Mouse (Mus musculus) midbrain, embryonic 16.5 days (tissue): ENCODE measurements around the gene Samd7. TPM values are rescaled to one million over a fixed set of nuclear protein-coding genes. Genes with fewer than 3 reads are reported as not detected.

ENCODE experiments used
- ATAC-seq: fragments of 200-750 bp; cut with Nextera tagmentation; 2 replicates; pipeline ENCODE4 v1.8.0; 2017; ENCODE audit warnings: moderate TSS enrichment
- H3K27ac ChIP-seq: fragments of 300-500 bp; sonication (generic); 2 replicates; pipeline ENCODE4 v1.5.1; 2014; ENCODE audit warnings: mild to moderate bottlenecking, low read length, mixed read lengths
- H3K27me3 ChIP-seq: fragments of 300-500 bp; sonication (generic); 2 replicates; pipeline ENCODE4 v1.6.1; 2014; ENCODE audit warnings: low read depth, low read length, mixed read lengths; ENCODE audit not compliant: control insufficient read depth, insufficient read depth
- H3K36me3 ChIP-seq: fragments of 300-500 bp; sonication (generic); 2 replicates; pipeline ENCODE4 v1.6.1; 2014; ENCODE audit warnings: mild to moderate bottlenecking, low read length, moderate library complexity, mixed read lengths; ENCODE audit not compliant: control insufficient read depth, insufficient read depth
- H3K4me1 ChIP-seq: fragments of 300-500 bp; sonication (generic); 2 replicates; pipeline ENCODE4 v1.6.1; 2014; ENCODE audit warnings: mild to moderate bottlenecking, low read length, mixed read lengths; ENCODE audit not compliant: control insufficient read depth, insufficient read depth
- H3K4me2 ChIP-seq: fragments of 300-500 bp; sonication (generic); 2 replicates; pipeline ENCODE4 v1.6.1; 2014; ENCODE audit warnings: mild to moderate bottlenecking, low read length, mixed read lengths
- H3K4me3 ChIP-seq: fragments of 300-500 bp; sonication (generic); 2 replicates; pipeline ENCODE4 v1.5.1; 2014; ENCODE audit warnings: low read depth, mild to moderate bottlenecking, low read length, moderate library complexity, mixed read lengths
- H3K9ac ChIP-seq: fragments of 300-500 bp; sonication (generic); 2 replicates; pipeline ENCODE4 v1.6.1; 2014; ENCODE audit warnings: low read depth, low read length, mixed read lengths
- H3K9me3 ChIP-seq: fragments of 300-500 bp; sonication (generic); replicated peaks from 2 replicates; pipeline ENCODE4 v1.6.1; 2014; ENCODE audit warnings: mild to moderate bottlenecking, low read length, mixed read lengths; ENCODE audit not compliant: control insufficient read depth, poor library complexity, severe bottlenecking
- WGBS: fragments of 180-500 bp; shearing (Covaris S2); extraction: QIAGEN DNeasy Blood & Tissue Kit; methylation state at CpG from one replicate; pipeline ENCODE4 v1.1.7; 2014; 5-methylcytosine and 5-hydroxymethylcytosine counted together
- polyA plus RNA-seq: library from polyadenylated mRNA; unstranded; fragments of >200 nt; fragmentation: Nextera tagmentation; extraction: Ambion mirVana; gene quantifications from 2 replicates; pipeline ENCODE4 v1.2.1, GENCODE M21; 2015

Gene Samd7
- polyA plus RNA-seq, 1 experiment from 2014 or later, result 0.05 TPM

DNA sequence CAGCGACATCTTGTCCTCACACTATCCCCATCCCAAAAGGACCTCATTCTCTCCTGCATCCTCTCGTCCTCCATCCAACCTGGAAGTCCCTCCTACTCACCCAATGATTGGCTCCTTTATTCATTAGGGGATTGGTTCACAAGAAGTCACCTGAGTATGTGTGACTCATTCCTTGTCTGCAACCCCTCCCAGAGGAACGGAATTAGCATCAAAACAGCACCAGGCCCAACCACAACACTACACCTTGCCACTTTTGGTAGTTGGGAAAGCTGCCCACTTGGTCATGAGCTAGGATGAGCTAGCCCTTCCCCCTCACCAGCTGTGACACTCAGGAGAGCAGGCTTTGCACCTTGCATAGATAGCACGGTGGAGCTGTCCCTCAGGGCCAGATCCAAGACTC is 24.1 kb upstream of the Samd7 start:
- no peak overlapping the region for H3K4me2 ChIP-seq
- H3K27ac ChIP-seq, result no peak overlapping the region
- no peak overlapping the region for H3K4me3 ChIP-seq
- H3K36me3 ChIP-seq, result no peaks in the 10 kb centered on the region
- H3K27me3 ChIP-seq, result no peaks in the 10 kb centered on the region
- H3K4me1 ChIP-seq, result no peaks in the 10 kb centered on the region
- H3K9ac ChIP-seq, result no peak overlapping the region
- WGBS, result 84% methylated on average over 4 of the region's 4 CpGs
- no peaks in the 10 kb centered on the region for H3K9me3 ChIP-seq
- ATAC-seq, result no peak

DNA sequence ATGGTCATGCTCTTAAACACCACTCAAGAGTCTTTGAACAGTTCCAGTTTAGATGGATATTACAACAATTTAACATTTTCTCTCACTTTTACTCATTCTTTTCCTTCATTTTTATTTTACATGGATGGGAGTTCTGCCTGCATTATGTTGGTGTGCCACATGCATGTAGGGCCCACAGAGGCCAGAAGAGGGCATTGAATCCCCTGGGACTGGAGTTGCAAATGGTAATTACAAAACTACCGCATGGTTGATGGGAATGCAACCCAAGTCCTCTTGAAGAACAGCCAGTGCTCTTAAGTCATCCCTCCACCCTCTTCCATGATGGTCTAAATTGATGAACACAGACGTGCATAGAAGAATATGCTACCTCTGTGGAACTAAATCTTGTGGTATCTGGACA is 23.6 kb upstream of the Samd7 start:
- ATAC-seq, result no peak
- H3K4me3 ChIP-seq, result no peak overlapping the region
- H3K27me3 ChIP-seq, result no peaks in the 10 kb centered on the region
- 85% methylated on average over 2 of the region's 2 CpGs for WGBS
- no peak overlapping the region for H3K9ac ChIP-seq
- no peak overlapping the region for H3K4me2 ChIP-seq
- no peaks in the 10 kb centered on the region for H3K9me3 ChIP-seq
- no peak overlapping the region for H3K27ac ChIP-seq
- H3K4me1 ChIP-seq, result no peaks in the 10 kb centered on the region
- H3K36me3 ChIP-seq, result no peaks in the 10 kb centered on the region

DNA sequence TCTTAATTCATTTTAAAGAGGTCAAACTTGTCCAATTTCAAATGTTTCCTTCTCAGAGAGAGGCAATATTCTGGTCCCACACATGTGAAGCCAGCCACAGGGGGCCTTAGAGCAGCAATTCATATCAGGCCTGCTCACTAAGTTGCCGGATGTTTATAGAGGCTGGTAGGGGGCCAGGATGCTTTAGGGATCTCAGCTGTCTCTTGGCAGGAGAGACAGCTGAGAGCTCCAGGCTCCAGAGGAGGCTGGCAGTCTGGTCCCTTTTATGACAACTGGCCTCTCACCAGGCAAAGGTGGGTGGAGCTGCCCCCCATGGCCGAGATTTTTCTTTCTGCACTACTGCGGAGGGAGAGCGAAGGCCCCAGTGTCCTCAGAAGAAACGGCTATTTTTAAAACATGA is 22.9 kb upstream of the Samd7 start:
- 59% methylated on average over 5 of the region's 5 CpGs for WGBS
- Histone ChIP-seq H3K4me3 (no peak overlapping the region), H3K27me3 (no peaks in the 10 kb centered on the region), H3K36me3 (no peaks in the 10 kb centered on the region), H3K9ac (no peak overlapping the region), H3K4me1 (no peaks in the 10 kb centered on the region), H3K4me2 (no peak overlapping the region), H3K27ac (no peak overlapping the region), H3K9me3 (no peaks in the 10 kb centered on the region)
- ATAC-seq, result no peak

DNA sequence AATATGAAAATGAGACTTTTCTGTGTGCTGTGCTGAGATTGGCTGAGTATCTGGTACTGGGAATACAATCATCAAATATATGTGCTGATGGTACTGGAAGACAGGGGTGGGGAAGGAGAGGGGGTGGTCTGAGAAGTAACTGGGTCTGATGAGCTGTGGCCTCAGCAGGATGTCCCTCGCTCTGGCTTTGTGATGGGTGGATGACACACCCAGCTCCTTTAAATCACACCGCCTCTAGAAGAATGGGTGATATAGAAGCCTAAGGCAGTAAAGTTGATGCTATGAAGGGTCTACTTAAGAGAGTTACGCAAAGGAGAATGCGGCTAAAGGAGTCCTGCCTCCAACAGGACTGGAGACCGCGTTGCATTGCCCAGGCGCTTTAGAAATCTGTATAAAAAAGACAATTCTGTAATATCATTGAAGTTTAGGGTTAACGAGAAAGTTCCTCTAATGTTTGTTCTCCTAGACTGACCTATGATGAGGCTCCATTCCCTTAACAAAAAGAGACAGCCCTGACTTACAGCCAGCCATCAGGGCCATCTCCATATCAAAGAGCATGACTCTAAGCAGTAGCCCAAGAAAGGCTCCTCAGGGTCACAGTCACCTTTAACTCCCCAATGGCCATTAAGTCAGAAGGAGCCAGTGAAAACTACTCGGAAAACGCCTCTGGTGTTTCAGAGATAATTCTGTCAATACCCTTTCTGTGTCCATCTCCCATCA is 21.8 kb upstream of the Samd7 start:
- no peak overlapping the region for H3K9ac ChIP-seq
- no peaks in the 10 kb centered on the region for H3K36me3 ChIP-seq
- no peak for ATAC-seq
- H3K27me3 ChIP-seq, result no peaks in the 10 kb centered on the region
- H3K4me2 ChIP-seq, result no peak overlapping the region
- no peaks in the 10 kb centered on the region for H3K4me1 ChIP-seq
- no peaks in the 10 kb centered on the region for H3K9me3 ChIP-seq
- no peak overlapping the region for H3K4me3 ChIP-seq
- WGBS, result 63% methylated on average over 10 of the region's 10 CpGs
- no peak overlapping the region for H3K27ac ChIP-seq

DNA sequence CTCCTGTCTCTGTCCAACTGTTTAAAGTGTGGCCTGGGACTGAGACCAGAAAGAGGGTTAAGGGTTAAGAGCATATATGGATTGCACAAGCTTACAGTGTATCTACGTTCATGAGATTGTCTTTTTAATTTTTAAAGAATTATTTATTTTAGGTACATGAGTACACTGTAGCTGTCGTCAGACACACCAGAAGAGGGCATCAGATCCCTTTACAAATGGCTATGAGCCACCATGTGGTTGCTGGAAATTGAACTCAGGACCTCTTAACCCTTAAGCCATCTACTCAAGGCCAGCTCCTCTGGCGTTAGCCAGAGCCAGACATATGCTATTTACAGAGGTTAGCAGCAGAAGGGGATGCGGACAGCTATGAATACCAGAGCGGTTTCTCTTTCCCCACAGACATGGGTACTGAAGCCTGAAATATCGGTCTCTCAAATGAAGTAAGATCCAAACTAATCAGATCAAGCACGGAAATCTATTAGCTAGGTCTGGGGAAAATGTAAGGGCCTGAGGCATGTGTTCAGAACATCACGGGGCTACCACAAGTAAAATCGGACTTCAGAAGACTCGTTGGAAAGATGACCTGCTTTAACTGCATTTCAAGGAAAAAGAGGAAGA is 21.1 kb upstream of the Samd7 start:
- no peak overlapping the region for H3K4me3 ChIP-seq
- 84% methylated on average over 10 of the region's 10 CpGs for WGBS
- no peak overlapping the region for H3K4me2 ChIP-seq
- no peak for ATAC-seq
- H3K4me1 ChIP-seq, result no peaks in the 10 kb centered on the region
- H3K36me3 ChIP-seq, result no peaks in the 10 kb centered on the region
- no peak overlapping the region for H3K9ac ChIP-seq
- H3K9me3 ChIP-seq, result no peaks in the 10 kb centered on the region
- H3K27ac ChIP-seq, result no peak overlapping the region
- H3K27me3 ChIP-seq, result no peaks in the 10 kb centered on the region

DNA sequence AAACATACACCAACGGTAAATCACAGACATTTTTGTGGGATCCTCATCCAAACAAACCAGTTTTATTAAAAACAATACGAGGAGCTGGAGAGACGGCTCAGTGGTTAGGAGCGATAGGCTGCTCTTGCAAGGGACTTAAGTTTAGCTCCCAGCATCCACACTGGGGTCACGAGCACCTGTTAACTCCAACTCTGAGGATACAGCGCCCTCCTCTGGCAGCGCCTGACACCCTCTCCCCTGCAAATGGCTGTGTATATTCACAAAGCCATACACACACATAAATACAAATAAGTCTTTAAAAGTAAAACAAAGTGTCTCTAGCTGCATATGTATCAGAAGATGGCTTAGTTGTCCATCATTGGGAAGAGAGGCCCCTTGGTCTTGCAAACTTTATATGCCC is 20.6 kb upstream of the Samd7 start:
- no peak overlapping the region for H3K27ac ChIP-seq
- H3K36me3 ChIP-seq, result no peaks in the 10 kb centered on the region
- 83% methylated on average over 7 of the region's 7 CpGs for WGBS
- no peak for ATAC-seq
- no peaks in the 10 kb centered on the region for H3K27me3 ChIP-seq
- H3K4me2 ChIP-seq, result no peak overlapping the region
- no peak overlapping the region for H3K9ac ChIP-seq
- H3K9me3 ChIP-seq, result no peaks in the 10 kb centered on the region
- no peak overlapping the region for H3K4me3 ChIP-seq
- H3K4me1 ChIP-seq, result no peaks in the 10 kb centered on the region

DNA sequence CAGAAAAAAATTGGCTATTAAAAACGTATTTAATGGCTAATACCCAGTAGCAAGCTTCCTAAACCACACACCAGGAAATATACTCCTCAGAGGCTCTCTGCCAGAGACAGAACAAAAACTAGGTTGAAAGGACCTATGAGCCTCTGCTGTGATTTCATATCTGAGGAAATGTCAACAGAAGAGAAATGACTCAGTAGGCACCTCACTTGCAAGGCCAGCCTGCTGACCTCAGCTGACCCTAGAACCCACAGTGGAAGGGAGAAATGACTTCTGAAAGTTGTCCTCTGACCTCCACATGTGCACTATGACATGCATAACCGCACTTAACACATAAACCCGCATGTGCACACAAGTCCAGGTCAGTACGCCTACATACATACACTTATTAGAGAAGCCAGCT is 18.9 kb upstream of the Samd7 start:
- Histone ChIP-seq H3K27ac (no peak overlapping the region), H3K4me3 (no peak overlapping the region), H3K27me3 (no peaks in the 10 kb centered on the region), H3K36me3 (no peaks in the 10 kb centered on the region), H3K9me3 (no peaks in the 10 kb centered on the region), H3K4me2 (no peak overlapping the region), H3K4me1 (no peaks in the 10 kb centered on the region), H3K9ac (no peak overlapping the region)
- no peak for ATAC-seq
- WGBS, result 80% methylated on average over 4 of the region's 4 CpGs

DNA sequence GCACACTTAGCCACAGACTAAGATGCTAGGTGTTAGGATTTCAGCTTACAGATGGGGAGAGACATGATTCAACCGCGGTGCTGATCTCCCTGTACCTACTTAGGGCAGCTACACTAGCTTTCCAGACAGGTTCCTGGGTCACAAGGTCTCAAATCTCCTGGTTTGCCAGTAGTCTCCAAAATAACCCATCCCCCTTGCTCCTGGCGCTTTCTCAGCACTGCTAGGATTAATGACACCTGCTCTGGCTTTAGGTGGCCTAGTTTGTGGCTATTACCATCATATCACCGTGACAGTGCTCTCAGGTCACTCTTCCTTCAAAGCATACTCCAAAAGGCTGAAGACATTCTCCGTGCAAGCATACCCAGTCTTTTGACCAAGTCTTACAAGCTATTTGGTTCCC is 17.0 kb upstream of the Samd7 start:
- Histone ChIP-seq H3K27ac (no peak overlapping the region), H3K9ac (no peak overlapping the region), H3K36me3 (no peaks in the 10 kb centered on the region), H3K9me3 (no peaks in the 10 kb centered on the region), H3K27me3 (no peaks in the 10 kb centered on the region), H3K4me2 (no peak overlapping the region), H3K4me3 (no peak overlapping the region), H3K4me1 (no peaks in the 10 kb centered on the region)
- WGBS, result 88% methylated on average over 5 of the region's 5 CpGs
- ATAC-seq, result no peak

DNA sequence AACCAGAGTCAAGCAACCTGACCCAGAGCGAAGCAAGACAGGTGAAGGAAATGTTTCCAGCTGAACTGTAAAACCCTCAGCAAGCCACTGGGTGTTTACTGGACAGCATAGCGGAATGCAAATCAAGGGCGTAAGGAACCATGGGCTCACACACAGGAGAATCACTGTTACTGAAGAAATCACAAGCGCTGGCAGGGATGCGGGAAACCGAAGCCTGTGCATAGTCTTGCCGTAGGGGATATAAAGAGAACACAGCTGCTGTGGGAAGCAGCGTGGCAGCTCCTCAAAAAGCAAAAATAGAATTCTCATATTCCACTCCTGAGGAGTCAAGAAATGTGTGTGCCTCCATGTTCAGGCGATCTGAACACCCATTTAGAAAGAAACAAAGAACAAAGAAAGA is 9.3 kb upstream of the Samd7 start:
- Histone ChIP-seq H3K36me3 (no peaks in the 10 kb centered on the region), H3K4me2 (peak overlapping the region; percentile 8; the same call in 1 of the 2 replicates), H3K4me1 (no peaks in the 10 kb centered on the region; the same call in 1 of the 2 replicates), H3K9ac (no peak overlapping the region; the same call in 1 of the 2 replicates), H3K4me3 (no peak overlapping the region), H3K27ac (no peak overlapping the region), H3K27me3 (no peaks in the 10 kb centered on the region), H3K9me3 (no peaks in the 10 kb centered on the region)
- 42% methylated on average over 9 of the region's 9 CpGs for WGBS
- ATAC-seq, result peak; percentile 67; the same call in 1 of the 2 replicates
